Mouse (Mus musculus): Measurements from ENCODE around the gene Esyt2. TPM values are rescaled to one million over a fixed set of nuclear protein-coding genes. Genes with fewer than 3 reads are reported as not detected.

Gene Esyt2
- total RNA-seq, 2 experiments from 2014 or later: 21.2 to 22.8 TPM

- intact Hi-C loops (cut with DNase I; ENCODE audit: low total_unique reads): no loop called here
- no peak for DNase-seq
Measured at GRCm38 (mm10) chr12:116348755-116349286, 67.8 kb downstream of the Esyt2 start.

GRCm38 (mm10) chr12:116349376-116349775, 68.4 kb downstream of the Esyt2 start:
- intact Hi-C loops (cut with DNase I; ENCODE audit: low total_unique reads): no loop called here
- DNase-seq: no peak

- intact Hi-C loops (cut with DNase I; ENCODE audit: low total_unique reads): no loop called here
- no peak for DNase-seq
Measured at GRCm38 (mm10) chr12:116351022-116351421, 70.0 kb downstream of the Esyt2 start.

GRCm38 (mm10) chr12:116352404-116352803, 71.4 kb downstream of the Esyt2 start:
- no peak for DNase-seq
- intact Hi-C loops (cut with DNase I; ENCODE audit: low total_unique reads): no loop called here

- intact Hi-C loops (cut with DNase I; ENCODE audit: low total_unique reads): no loop called here
- no peak for DNase-seq
Measured at GRCm38 (mm10) chr12:116354694-116355093, 73.7 kb downstream of the Esyt2 start.

GRCm38 (mm10) chr12:116362091-116362490, 81.1 kb downstream of the Esyt2 start:
- DNase-seq: no peak
- intact Hi-C loops (cut with DNase I; ENCODE audit: low total_unique reads): no loop called here

- intact Hi-C loops (cut with DNase I; ENCODE audit: low total_unique reads): no loop called here
- DNase-seq: no peak
Measured at GRCm38 (mm10) chr12:116366900-116367299, 85.9 kb downstream of the Esyt2 start.

- no peak for DNase-seq
- intact Hi-C loops (cut with DNase I; ENCODE audit: low total_unique reads): no loop called here
Measured at GRCm38 (mm10) chr12:116367346-116367745, 86.3 kb downstream of the Esyt2 start.

- no peak for DNase-seq
- intact Hi-C loops (cut with DNase I; ENCODE audit: low total_unique reads): no loop called here
Measured at GRCm38 (mm10) chr12:116368857-116369256, 87.9 kb downstream of the Esyt2 start.

- no peak for DNase-seq
- intact Hi-C loops (cut with DNase I; ENCODE audit: low total_unique reads): no loop called here
Measured at GRCm38 (mm10) chr12:116383101-116383500, 102.1 kb downstream of the Esyt2 start.

GRCm38 (mm10) chr12:116383995-116384394, 103.0 kb downstream of the Esyt2 start:
- DNase-seq: no peak
- intact Hi-C loops (cut with DNase I; ENCODE audit: low total_unique reads): no loop called here

- intact Hi-C loops (cut with DNase I; ENCODE audit: low total_unique reads): no loop called here
Measured at GRCm38 (mm10) chr12:116386802-116387201, 105.8 kb downstream of the Esyt2 start.

GRCm38 (mm10) chr12:116389868-116390267, 108.9 kb downstream of the Esyt2 start:
- no peak for DNase-seq
- intact Hi-C loops (cut with DNase I; ENCODE audit: low total_unique reads): no loop called here

More at GRCm38 (mm10) chr12:116386802-116387201, 105.8 kb downstream of the Esyt2 start:
- DNase-seq: no peak

GRCm38 (mm10) chr12:116394327-116394726, 113.3 kb downstream of the Esyt2 start:
- intact Hi-C loops (cut with DNase I; ENCODE audit: low total_unique reads): no loop called here
- DNase-seq: no peak

- intact Hi-C loops (cut with DNase I; ENCODE audit: low total_unique reads): no loop called here
- DNase-seq: no peak
Measured at GRCm38 (mm10) chr12:116395312-116395711, 114.3 kb downstream of the Esyt2 start.

- intact Hi-C loops (cut with DNase I; ENCODE audit: low total_unique reads): no loop called here
- no peak for DNase-seq
Measured at GRCm38 (mm10) chr12:116396072-116396695, 115.2 kb downstream of the Esyt2 start.

- DNase-seq: no peak
- intact Hi-C loops (cut with DNase I; ENCODE audit: low total_unique reads): no loop called here
Measured at GRCm38 (mm10) chr12:116404012-116404679, 123.2 kb downstream of the Esyt2 start.

- peak; percentile 99 for DNase-seq
- intact Hi-C loops (cut with DNase I; ENCODE audit: low total_unique reads): no loop called here
Measured at GRCm38 (mm10) chr12:116405045-116405835, 124.2 kb downstream of the Esyt2 start, which contains the start of gene Ncapg2. TSS of gene Ncapg2 (plus strand) at chr12:116405402.

GRCm38 (mm10) chr12:116405836-116406155, 124.8 kb downstream of the Esyt2 start:
- peak; percentile 12 for DNase-seq
- intact Hi-C loops (cut with DNase I; ENCODE audit: low total_unique reads): no loop called here

GRCm38 (mm10) chr12:116407883-116408282, 126.9 kb downstream of the Esyt2 start:
- intact Hi-C loops (cut with DNase I; ENCODE audit: low total_unique reads): no loop called here
- no peak for DNase-seq

Data from gastrocnemius, postnatal 14 days (tissue).